Mouse (Mus musculus): Measurements from ENCODE around the gene Dennd4c. TPM values are rescaled to one million over a fixed set of nuclear protein-coding genes. Genes with fewer than 3 reads are reported as not detected.

Gene Dennd4c
- total and polyA plus RNA-seq, 3 experiments = 4.0 to 4.6 (median 4.2) TPM

DNA sequence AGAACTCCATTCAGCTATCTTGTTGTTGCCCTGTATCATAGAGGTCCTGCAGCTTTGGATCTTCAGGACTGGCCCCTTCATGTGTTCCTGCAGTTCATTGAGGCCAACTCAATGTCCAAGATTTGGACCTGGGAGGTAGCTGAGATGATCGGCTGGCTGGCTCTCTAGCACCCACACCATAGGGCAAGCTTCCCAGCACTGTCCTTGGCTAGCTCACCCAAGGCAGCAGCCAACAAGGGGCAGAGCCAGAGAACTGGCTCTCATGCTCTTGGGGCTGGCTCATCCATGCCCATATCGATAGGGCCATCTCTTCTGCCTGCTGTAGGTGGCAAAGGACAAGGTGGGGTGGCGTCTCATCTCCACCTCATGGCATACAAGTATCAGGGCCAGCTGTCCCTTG is 97.0 kb downstream of the Dennd4c start (continued):
- TF ChIP-seq ZC3H11A (IDR thresholded peaks at IDR 0.05; ENCODE audit: low read depth, low read length) = no peak

DNA sequence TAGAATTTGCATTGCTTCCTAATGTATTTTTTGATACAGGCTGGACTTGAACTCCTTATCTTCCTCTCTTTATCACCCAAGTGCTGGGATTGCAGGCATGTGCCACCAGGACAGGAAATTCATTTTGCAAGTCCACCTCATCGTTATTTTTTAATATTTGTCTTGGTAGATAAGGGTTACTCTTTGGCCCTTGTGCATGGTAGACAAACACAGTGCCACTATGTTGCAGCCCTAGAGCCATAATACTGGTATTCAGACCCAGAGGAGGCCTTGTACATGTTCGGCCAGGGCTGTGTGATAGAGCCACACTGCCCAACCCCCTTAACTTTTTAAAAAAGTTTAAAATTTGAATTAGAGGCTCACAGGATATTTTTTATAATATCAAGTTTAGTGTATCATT is 98.9 kb downstream of the Dennd4c start:
- no peak overlapping the region for H3K27ac ChIP-seq (ENCODE audit: insufficient read depth, low read depth)
- TF ChIP-seq ETS1 (conservative IDR thresholded peaks at IDR 0.05; ENCODE audit: low read depth, low read length) (no peak), CTCF (conservative IDR thresholded peaks at IDR 0.05 in 1 of 2, IDR thresholded peaks at IDR 0.05 in 1 of 2; ENCODE audit: low read depth in 2 of 2, low read length in 2 of 2) (no peak), GABPA (IDR thresholded peaks at IDR 0.05; ENCODE audit: insufficient replicate concordance, low read depth, low read length) (no peak), USF1 (IDR thresholded peaks at IDR 0.05; ENCODE audit: low read depth, low read length) (no peak), ZC3H11A (IDR thresholded peaks at IDR 0.05; ENCODE audit: low read depth, low read length) (no peak), CHD1 (IDR thresholded peaks at IDR 0.05; ENCODE audit: low read depth, low read length) (no peak), SMC3 (IDR thresholded peaks at IDR 0.05; ENCODE audit: low read depth, low read length) (no peak), PAX5 (IDR thresholded peaks at IDR 0.05; ENCODE audit: low read length) (no peak), MYC (IDR thresholded peaks at IDR 0.05; ENCODE audit: low read depth, low read length) (no peak), ELF1 (IDR thresholded peaks at IDR 0.05; ENCODE audit: low read depth, low read length) (no peak), NELFE (IDR thresholded peaks at IDR 0.05; ENCODE audit: low read depth, low read length) (no peak), UBTF (IDR thresholded peaks at IDR 0.05; ENCODE audit: low read depth, low read length) (no peak), ZMIZ1 (IDR thresholded peaks at IDR 0.05; ENCODE audit: low read depth, low read length) (no peak), JUND (conservative IDR thresholded peaks at IDR 0.05; ENCODE audit: low read depth, low read length) (no peak), MAZ (IDR thresholded peaks at IDR 0.05; ENCODE audit: low read depth, low read length) (no peak), TCF12 (IDR thresholded peaks at IDR 0.05; ENCODE audit: low read depth, low read length) (no peak), EP300 (IDR thresholded peaks at IDR 0.05; ENCODE audit: low read length) (no peak), HCFC1 (IDR thresholded peaks at IDR 0.05; ENCODE audit: low read depth, low read length) (no peak), IRF4 (IDR thresholded peaks at IDR 0.05; ENCODE audit: low read depth, low read length) (no peak), TBP (conservative IDR thresholded peaks at IDR 0.05; ENCODE audit: low read depth, low read length) (no peak)
- no peaks in the 10 kb centered on the region for H3K4me1 ChIP-seq (ENCODE audit: control insufficient read depth in 1 of 2, insufficient read depth in 2 of 2)
- H3K27me3 ChIP-seq (replicated peaks) = no peaks in the 10 kb centered on the region
- in situ Hi-C loops (cut with MboI; ENCODE audit: low pct_ligation_motif_present, low pct_unique_long_range_greater_than_20kb, low sequenced_read_pairs) = no loop called here
- H3K9me3 ChIP-seq (replicated peaks; ENCODE audit: low read length) = no peaks in the 10 kb centered on the region
- DNase-seq (ENCODE audit: extremely low read depth) = no peak
- no peak overlapping the region for H3K4me3 ChIP-seq (replicated peaks in 1 of 3; ENCODE audit: low read depth in 2 of 3, low read length in 2 of 3, poor library complexity in 1 of 3)
- H3K9ac ChIP-seq (ENCODE audit: insufficient read depth, low read depth) = no peak overlapping the region
- no peaks in the 10 kb centered on the region for H3K79me2 ChIP-seq (replicated peaks; ENCODE audit: control insufficient read depth, extremely low read depth, insufficient read depth, poor library complexity, severe bottlenecking)
- peaks cover 7 to 36% of the 10 kb centered on the region in 2 experiments for H3K36me3 ChIP-seq (replicated peaks in 1 of 2; ENCODE audit: control insufficient read depth in 1 of 2, insufficient read depth in 1 of 2, low read length in 1 of 2)
- no peak overlapping the region for H3K4me2 ChIP-seq (ENCODE audit: insufficient read depth, low read depth, poor library complexity, severe bottlenecking)
- dilution Hi-C loops (cut with MboI; ENCODE audit: extremely low pct_ligation_motif_present, extremely low pct_unique_long_range_greater_than_20kb, low sequenced_read_pairs) = no loop called here

DNA sequence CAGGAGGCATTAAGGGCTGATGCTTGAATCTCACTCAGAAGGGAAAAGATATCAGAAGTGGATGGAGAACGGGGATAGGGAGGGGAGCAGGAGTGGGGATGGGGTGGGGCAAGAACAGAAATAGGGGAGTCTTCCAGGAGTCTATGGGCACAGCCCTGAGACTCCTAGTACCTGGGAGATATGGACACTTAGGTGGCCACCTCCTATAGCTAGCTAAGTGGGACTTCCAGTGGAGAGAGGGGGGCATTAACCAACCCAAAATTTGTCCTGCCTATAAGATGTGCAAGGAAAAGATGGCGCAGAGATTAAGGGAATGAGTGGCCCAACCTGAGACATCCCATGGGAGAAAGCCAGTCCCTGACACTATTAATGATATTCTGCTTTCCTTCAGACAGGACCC is 103.0 kb downstream of the Dennd4c start:
- H3K4me2 ChIP-seq (ENCODE audit: insufficient read depth, low read depth, poor library complexity, severe bottlenecking) = no peak overlapping the region
- peaks cover 28 to 47% of the 10 kb centered on the region in 2 experiments for H3K36me3 ChIP-seq (replicated peaks in 1 of 2; ENCODE audit: control insufficient read depth in 1 of 2, insufficient read depth in 1 of 2, low read length in 1 of 2)
- no peak overlapping the region for H3K4me3 ChIP-seq (replicated peaks in 1 of 3; ENCODE audit: low read depth in 2 of 3, low read length in 2 of 3, poor library complexity in 1 of 3)
- H3K79me2 ChIP-seq (replicated peaks; ENCODE audit: control insufficient read depth, extremely low read depth, insufficient read depth, poor library complexity, severe bottlenecking) = peaks cover 16% of the 10 kb centered on the region
- in situ Hi-C loops (cut with MboI; ENCODE audit: low pct_ligation_motif_present, low pct_unique_long_range_greater_than_20kb, low sequenced_read_pairs) (no loop called here), dilution Hi-C loops (cut with MboI; ENCODE audit: extremely low pct_ligation_motif_present, extremely low pct_unique_long_range_greater_than_20kb, low sequenced_read_pairs) (no loop called here)
- H3K27ac ChIP-seq (ENCODE audit: insufficient read depth, low read depth) = no peak overlapping the region
- H3K9me3 ChIP-seq (replicated peaks; ENCODE audit: low read length) = no peaks in the 10 kb centered on the region
- DNase-seq (ENCODE audit: extremely low read depth) = no peak
- no peaks in the 10 kb centered on the region for H3K27me3 ChIP-seq (replicated peaks)
- no peak overlapping the region for H3K9ac ChIP-seq (ENCODE audit: insufficient read depth, low read depth)
- TF ChIP-seq GABPA (IDR thresholded peaks at IDR 0.05; ENCODE audit: insufficient replicate concordance, low read depth, low read length) (no peak), USF1 (IDR thresholded peaks at IDR 0.05; ENCODE audit: low read depth, low read length) (no peak), MAZ (IDR thresholded peaks at IDR 0.05; ENCODE audit: low read depth, low read length) (no peak), MAX (IDR thresholded peaks at IDR 0.05; ENCODE audit: low read length) (no peak), PAX5 (IDR thresholded peaks at IDR 0.05; ENCODE audit: low read length) (no peak), MXI1 (IDR thresholded peaks at IDR 0.05; ENCODE audit: low read depth, low read length) (no peak), NRF1 (IDR thresholded peaks at IDR 0.05; ENCODE audit: low read depth, low read length) (no peak), SIN3A (IDR thresholded peaks at IDR 0.05; ENCODE audit: low read length) (no peak), ZMIZ1 (IDR thresholded peaks at IDR 0.05; ENCODE audit: low read depth, low read length) (no peak), BHLHE40 (IDR thresholded peaks at IDR 0.05; ENCODE audit: low read depth, low read length) (no peak), CHD1 (IDR thresholded peaks at IDR 0.05; ENCODE audit: low read depth, low read length) (no peak), CTCF (conservative IDR thresholded peaks at IDR 0.05 in 1 of 2, IDR thresholded peaks at IDR 0.05 in 1 of 2; ENCODE audit: low read depth in 2 of 2, low read length in 2 of 2) (no peak), MEF2A (IDR thresholded peaks at IDR 0.05; ENCODE audit: borderline replicate concordance, low read depth, low read length) (no peak), ZC3H11A (IDR thresholded peaks at IDR 0.05; ENCODE audit: low read depth, low read length) (no peak)
- peaks cover 3 to 8% of the 10 kb centered on the region in 2 experiments; a peak in 3 of 4 replicates for H3K4me1 ChIP-seq (ENCODE audit: control insufficient read depth in 1 of 2, insufficient read depth in 2 of 2)
